Mouse (Mus musculus) C2C12 (cell line): ENCODE measurements around the gene Ppp2ca.

Experiments
- CEBPB ChIP-seq: IDR thresholded peaks from one replicate; pipeline ENCODE4 v1.6.1; 2011; ENCODE audit warnings: low read depth, mild to moderate bottlenecking, control low read depth, moderate library complexity
- CTCF ChIP-seq: IDR thresholded peaks from one replicate; pipeline ENCODE4 v1.5.1; 2011; ENCODE audit not compliant: control insufficient read depth, insufficient read depth, insufficient read length

DNA sequence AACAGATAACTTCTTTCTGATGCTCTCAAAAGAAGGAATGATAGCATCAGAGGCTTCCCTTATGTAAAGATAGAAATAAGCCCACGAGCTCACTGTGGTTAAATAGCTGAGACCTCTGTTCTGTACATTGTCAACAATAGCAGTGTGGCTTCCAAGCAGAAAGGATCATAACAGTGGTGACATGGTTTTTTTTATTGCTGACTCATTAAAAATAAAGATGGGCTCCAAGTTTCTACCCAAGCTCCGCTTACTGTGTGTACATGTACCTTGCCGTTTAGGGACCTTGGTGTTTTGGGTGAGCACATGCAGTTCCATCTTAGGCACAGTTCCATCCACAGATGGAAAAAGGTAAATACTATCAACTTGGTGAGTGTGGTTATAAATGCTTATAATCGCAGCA lies 4.5 kb downstream of the Ppp2ca start:
- TF ChIP-seq CEBPB (no peak), CTCF (no peak)
